Mouse (Mus musculus): ENCODE data around the gene Mta2.

The Mta2 gene

GRCm38 (mm10) chr19:8929224-8930088 is 12.2 kb upstream of the Mta2 start, which contains the start of the genes Rom1 and Eml3:
TSS of gene Rom1 (minus strand) at chr19:8929356.
TSS of gene Eml3 (plus strand) at chr19:8929552.
- peak; percentile 91 for DNase-seq (ENCODE audit: extremely low spot score)

- no peak for DNase-seq (ENCODE audit: extremely low spot score)
These were observed 11.6 kb upstream of the Mta2 start for GRCm38 (mm10) chr19:8930117-8930516.

GRCm38 (mm10) chr19:8930771-8931170 is 10.9 kb upstream of the Mta2 start:
- DNase-seq (ENCODE audit: extremely low spot score): no peak

GRCm38 (mm10) chr19:8936736-8937135 is 4.9 kb upstream of the Mta2 start:
- no peak for DNase-seq (ENCODE audit: extremely low spot score)

GRCm38 (mm10) chr19:8940526-8941133 is 1.0 kb upstream of the Mta2 start:
- DNase-seq (ENCODE audit: extremely low spot score): no peak

- no peak for DNase-seq (ENCODE audit: extremely low spot score)
These were observed 550 bp upstream of the Mta2 start for GRCm38 (mm10) chr19:8941136-8941514.

- DNase-seq (ENCODE audit: extremely low spot score): no peak
These were observed 745 bp downstream of the Mta2 start for GRCm38 (mm10) chr19:8942276-8942964.

DNA sequence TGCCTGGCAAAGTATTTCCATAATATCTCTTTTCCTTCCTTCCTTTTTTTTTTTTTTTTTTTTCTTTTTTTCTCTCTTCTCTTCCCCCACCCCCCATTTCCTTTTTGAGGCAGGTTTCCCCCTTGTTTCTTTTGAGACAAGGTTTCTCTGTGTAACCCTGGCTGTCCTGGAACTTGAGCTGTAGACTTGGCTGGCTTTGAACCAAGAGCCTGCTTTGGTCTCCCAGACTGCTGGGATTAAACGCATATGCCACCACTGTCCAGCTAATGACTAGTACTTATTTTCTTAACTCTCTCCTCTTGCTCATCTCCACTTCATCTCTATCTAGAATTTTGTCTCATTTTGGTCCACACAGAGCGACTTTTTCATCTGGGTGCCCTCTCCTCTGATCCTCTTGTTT is 1.4 kb downstream of the Mta2 start:
- no peak for DNase-seq (ENCODE audit: extremely low spot score)

- no peak for DNase-seq (ENCODE audit: extremely low spot score)
These were observed 2.4 kb downstream of the Mta2 start for GRCm38 (mm10) chr19:8944062-8944461.

GRCm38 (mm10) chr19:8944750-8945149 is 3.1 kb downstream of the Mta2 start:
- peak; percentile 53 for DNase-seq (ENCODE audit: extremely low spot score)

DNA sequence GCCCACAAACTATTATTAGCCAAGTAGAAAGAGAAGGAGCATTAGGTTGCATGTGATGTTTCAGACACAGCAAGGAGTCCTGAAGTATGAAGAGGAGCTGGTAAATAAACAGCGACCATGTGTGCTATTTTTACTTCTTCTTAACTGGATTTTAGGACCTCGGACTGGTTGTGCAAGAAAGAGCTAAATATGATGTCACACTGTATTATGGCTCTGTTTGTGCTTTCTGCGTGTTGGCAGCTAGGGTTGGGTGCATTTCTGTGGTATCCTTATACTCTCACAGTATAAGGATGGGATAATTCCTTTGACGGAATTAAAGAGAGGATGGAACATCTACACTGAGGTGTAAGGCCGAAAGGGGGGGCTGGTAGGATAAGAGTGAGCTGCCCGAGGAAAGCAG is 3.6 kb downstream of the Mta2 start:
- no peak for DNase-seq (ENCODE audit: extremely low spot score)

- DNase-seq (ENCODE audit: extremely low spot score): no peak
These were observed 5.3 kb downstream of the Mta2 start for GRCm38 (mm10) chr19:8946929-8947328.

DNA sequence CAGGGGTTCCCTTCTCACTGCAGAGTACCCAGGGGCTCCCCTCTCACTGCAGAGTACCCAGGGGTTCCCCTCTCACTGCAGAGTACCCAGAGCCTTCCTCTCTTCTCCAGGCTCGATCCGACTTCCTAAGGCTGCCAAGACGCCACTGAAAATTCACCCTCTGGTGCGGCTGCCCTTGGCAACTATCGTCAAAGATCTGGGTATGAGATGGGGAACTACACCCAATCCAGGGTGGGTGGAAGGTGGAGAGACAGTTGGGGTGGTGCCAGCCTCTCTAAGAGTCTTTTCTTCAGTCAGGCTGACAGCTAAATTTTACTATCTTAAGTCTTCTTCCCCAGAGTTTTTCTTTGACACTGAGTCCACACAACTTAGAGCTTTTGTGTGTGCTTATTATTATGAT is 8.5 kb downstream of the Mta2 start:
- DNase-seq (ENCODE audit: extremely low spot score): no peak

GRCm38 (mm10) chr19:8952241-8952640 is 10.6 kb downstream of the Mta2 start:
- no peak for DNase-seq (ENCODE audit: extremely low spot score)

- peak; percentile 93 for DNase-seq (ENCODE audit: extremely low spot score)
These were observed 11.7 kb downstream of the Mta2 start, which contains the start of gene Tut1 for GRCm38 (mm10) chr19:8953135-8954039. TSS of gene Tut1 (plus strand) at chr19:8953847.

DNA sequence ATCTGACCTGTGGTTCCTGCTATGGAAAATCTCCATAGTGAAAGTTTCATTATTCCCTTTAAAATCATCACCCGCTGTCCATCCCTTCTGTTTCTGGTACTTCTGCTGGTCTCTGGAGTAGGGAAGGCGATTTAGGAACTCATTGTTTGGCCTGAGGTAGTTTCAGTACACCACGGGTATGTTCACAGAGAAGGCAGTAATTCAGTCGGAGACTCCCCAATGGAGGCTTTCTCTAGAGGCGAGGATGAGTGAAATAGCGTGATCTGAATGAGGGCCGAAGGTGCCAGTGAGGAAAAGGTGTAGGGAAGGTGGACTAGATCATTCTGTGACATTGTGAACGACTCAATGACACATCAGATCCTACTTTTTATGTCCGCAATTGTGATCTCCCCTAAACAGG is 12.5 kb downstream of the Mta2 start:
- no peak for DNase-seq (ENCODE audit: extremely low spot score)

DNA sequence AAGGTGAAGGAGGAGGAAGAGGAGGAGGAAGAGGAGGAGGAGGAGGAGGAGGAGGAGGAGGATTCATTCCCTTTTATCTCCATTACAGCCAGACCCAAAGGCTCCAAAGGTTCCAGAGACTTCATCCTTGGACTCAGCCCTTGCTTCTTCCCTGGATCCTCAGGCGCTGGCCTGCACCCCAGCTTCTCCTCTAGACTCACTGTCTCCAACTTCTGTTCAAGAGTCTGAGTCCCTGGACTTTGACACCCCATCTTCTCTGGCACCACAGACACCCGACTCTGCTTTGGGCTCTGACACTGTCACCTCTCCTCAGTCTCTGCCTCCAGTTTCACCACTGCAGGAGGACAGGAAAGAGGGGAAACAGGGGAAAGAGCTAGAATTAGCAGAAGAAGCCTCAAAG is 20.6 kb downstream of the Mta2 start:
- no peak for DNase-seq (ENCODE audit: extremely low spot score)

DNA sequence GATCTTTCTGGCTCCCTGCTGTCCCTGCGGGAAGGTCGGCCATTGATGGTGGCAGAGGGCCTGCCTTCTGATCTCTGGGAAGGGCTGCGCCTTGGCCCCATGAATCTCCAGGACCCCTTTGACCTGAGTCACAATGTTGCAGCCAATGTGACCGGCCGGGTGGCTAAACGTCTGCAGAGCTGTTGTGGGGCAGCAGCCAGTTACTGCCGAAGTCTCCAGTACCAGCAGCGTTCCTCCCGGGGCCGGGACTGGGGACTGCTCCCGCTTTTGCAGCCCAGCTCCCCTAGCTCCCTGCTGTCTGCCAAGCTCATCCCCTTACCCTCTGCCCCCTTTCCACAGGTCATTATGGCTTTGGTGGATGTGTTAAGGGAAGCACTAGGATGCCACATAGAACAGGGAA is 23.4 kb downstream of the Mta2 start:
- no peak for DNase-seq (ENCODE audit: extremely low spot score)

DNA sequence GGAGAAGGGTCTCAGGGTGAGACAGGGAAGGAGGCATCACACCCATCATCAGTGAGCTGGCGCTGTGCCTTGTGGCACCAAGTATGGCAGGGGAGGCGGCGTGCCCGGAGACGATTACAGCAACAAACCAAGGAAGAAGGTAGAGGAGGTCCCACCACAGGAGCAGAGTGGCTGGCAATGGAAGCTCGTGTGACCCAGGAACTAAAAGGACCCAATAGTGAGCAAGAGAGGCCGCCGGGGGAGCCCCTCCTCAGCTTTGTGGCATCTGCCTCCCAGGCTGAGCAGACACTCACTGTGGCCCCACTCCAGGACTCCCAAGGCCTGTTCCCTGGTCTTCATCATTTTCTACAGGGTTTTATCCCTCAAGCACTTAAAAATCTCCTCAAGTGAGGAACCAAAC is 24.1 kb downstream of the Mta2 start:
- no peak for DNase-seq (ENCODE audit: extremely low spot score)

DNA sequence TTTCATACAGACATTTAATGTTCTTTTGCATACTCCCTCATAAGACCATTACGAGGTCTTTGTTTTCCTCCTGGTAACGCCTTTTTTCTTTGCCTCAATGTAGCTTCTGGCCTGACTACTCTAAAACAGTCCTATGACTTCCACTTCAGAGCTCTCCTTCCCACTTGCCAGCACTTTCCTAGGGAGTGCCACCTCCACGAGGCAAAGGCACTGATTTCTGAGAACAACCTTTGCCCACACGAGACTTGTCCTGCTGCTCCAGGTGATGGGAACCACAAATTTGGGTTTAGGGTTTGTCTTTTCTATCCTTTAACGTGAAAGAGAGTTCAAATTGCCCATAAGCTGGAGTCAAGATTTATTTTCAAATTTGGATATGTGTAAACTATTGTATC is 24.5 kb downstream of the Mta2 start:
- no peak for DNase-seq (ENCODE audit: extremely low spot score)

DNA sequence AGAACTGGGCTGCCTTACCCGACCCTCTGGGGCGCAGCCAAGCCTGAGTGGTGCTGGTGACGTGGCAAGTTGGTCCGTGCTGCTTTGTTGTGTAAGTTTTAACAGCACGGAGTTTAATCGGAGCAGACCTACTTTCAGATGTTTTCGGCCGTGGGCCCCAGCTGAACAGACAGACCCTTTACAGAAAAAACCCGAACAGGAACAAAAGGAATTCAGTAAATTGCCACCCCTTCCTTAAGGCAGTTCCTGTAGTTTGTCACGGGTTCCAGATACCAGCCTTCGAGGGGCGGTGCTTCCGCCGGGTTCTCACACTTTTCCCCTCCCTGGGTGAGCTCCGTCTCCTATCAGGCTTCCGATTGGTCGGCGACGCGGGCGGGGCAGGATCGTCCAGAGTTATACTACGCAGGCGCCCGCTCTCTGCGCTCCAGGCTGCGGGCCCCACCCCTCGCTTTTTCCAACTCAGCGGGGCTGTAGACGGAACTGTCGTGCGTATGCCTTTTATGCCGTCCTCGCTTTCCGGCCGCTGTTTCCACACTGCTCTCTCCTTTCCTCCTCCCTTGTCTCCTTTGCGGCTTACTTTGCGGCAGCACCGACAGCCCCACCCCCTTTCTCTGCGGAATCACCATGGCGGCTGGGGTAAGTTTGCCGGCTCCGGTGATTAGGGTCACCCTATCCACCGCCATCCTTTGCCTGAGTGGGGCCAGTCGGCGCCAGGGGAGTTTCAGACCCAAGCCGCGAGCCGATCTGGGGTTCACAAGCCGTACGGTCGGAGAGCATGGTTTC is 25.1 kb downstream of the Mta2 start, which contains the start of gene Eef1g:
Eef1g (plus strand) TSS at position 452 of the 783 bp plus-strand sequence.
- DNase-seq (ENCODE audit: extremely low spot score): peak; percentile 98
